Mouse (Mus musculus) left cerebral cortex, adult 6 months (tissue): ENCODE results near the gene Manba. TPM values are rescaled to one million over a fixed set of nuclear protein-coding genes. Genes with fewer than 3 reads are reported as not detected.

Source experiments
- long read RNA-seq, 2 experiments: library from polyadenylated mRNA; unstranded; transcript quantifications; one replicate each; pipeline ENCODE4 v2.0.0; 2019 to 2020
- polyA plus RNA-seq: library from polyadenylated mRNA; unstranded; fragments of <200 nt; fragmentation: Nextera tagmentation; gene quantifications from 2 replicates; pipeline ENCODE4 v1.2.3, GENCODE M21; 2021

The Manba gene
- 3.6 and 3.8 TPM in 2 replicates for polyA plus RNA-seq
- long read RNA-seq, experiment 1, transcript Manba-201 (17 exons, 3,675 nt): major isoform, 19 of 28 reads
- long read RNA-seq, experiment 1, partial matches to known transcripts: 5 of 28 reads
- long read RNA-seq, experiment 1, other reads (novel, unspliced or antisense): 3 of 28 reads
- long read RNA-seq, experiment 2, partial matches to known transcripts: 1 of 4 reads
- long read RNA-seq, experiment 2, other reads (novel, unspliced or antisense): 1 of 4 reads

DNA sequence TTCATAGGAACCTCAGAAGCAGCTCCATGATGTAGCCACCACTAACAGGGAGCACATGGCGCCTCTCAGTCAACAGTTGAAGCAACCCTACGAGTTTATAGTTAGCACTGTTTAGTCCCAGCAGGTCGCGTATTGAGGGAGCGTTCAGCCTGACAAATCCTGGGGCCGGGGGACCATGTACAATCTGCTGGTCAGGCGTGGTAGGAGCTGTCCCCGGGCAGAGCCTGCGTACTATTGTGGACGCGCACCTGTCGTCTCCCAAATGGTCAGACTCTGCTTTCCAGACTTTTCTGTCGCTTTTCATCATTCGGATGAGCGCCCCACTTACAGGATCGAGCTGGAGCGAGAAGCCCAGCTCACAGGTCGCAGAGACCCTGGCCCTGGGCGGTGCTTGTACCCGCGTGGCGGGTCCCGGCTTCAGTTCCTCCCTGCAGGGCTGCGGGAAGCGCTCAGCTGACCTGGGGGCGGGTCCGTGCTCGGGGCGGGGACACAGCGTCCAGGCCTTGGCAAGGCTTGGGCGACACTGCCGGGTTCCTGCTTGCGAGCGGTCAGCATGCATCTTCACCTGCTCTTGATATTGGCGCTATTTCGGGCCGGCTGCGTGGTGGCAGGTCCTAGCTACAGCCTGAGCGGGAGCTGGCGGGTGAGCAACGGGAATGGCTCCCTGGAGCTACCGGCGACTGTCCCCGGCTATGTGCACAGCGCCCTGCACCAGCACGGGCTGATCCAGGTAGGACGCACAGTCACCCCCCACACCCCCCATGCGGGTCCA lies at the start of gene Manba:
Manba (plus strand) TSS at position 484 of the 772 bp plus-strand sequence.

DNA sequence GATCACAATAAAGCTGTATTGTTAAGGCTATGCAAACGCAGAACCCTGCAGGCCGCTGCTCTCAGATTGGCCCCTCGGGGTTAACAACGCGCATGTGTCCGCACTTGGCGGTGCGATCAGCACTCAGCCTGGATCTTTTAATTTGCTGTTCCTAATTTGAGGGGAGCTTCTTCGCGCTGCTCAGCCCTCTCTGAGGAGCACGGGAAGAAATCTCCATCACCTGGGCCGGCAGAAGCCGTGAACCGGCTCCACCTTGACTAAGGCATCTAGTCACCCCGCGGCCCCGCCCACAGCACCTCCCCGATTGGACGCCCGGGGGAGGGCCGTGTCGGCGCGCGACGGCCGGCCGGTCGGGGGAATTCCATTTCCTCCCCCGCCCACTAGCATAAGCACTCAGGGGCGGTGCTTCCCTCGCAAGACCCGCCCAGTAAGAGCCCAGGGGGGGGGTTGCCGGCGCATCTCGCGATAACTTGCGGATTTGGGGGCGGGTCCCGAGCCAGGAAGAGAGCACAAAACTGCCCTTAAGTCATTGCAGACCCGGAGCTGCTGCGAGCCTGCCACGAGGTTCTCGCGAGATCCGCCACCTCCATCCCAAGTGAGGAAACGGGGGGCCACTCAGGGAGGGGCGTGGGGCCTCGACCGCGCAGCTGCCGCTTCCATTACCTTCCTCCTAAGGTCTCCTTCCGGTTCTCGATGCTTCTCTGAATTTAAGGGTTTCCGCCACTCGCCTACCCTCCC lies 47.5 kb upstream of the Manba start, which contains the start of gene Ube2d3:
Ube2d3 (plus strand) TSS at position 392 of the 738 bp plus-strand sequence.

Other genes with a start within 250 kb of the Manba start
- 3.3 and 5.2 TPM in 2 replicates for gene Bdh2, start 204.4 kb upstream of the Manba start, polyA plus RNA-seq
- gene Slc9b2, start 177.9 kb upstream of the Manba start, polyA plus RNA-seq: 1.7 and 2.0 TPM in 2 replicates
- 0.14 TPM in 1 of 2 replicates, not detected in the other for gene Slc9b1, start 137.6 kb upstream of the Manba start, polyA plus RNA-seq
- 35.9 and 40.8 TPM in 2 replicates for gene Cisd2, start 61.7 kb upstream of the Manba start, polyA plus RNA-seq
- 156 and 166 TPM in 2 replicates for gene Ube2d3, start 47.5 kb upstream of the Manba start, polyA plus RNA-seq
- gene Nfkb1, start 205.9 kb downstream of the Manba start, polyA plus RNA-seq: 2.8 and 3.8 TPM in 2 replicates